Mouse (Mus musculus): ENCODE data around the gene Spire2.

Gene Spire2

GRCm38 (mm10) chr8:123337475-123337874 lies 5.0 kb downstream of the Spire2 start:
- no peak for DNase-seq

GRCm38 (mm10) chr8:123340071-123340470 lies 7.6 kb downstream of the Spire2 start:
- no peak for DNase-seq

GRCm38 (mm10) chr8:123341040-123342015 lies 8.8 kb downstream of the Spire2 start:
- DNase-seq = no peak

GRCm38 (mm10) chr8:123342253-123342652 lies 9.7 kb downstream of the Spire2 start:
- no peak for DNase-seq

GRCm38 (mm10) chr8:123342911-123343310 lies 10.4 kb downstream of the Spire2 start:
- no peak for DNase-seq

- no peak for DNase-seq
These were observed 10.9 kb downstream of the Spire2 start for GRCm38 (mm10) chr8:123343422-123343821.

- DNase-seq = no peak
These were observed 12.6 kb downstream of the Spire2 start for GRCm38 (mm10) chr8:123345135-123345534.

GRCm38 (mm10) chr8:123345856-123346255 lies 13.3 kb downstream of the Spire2 start:
- no peak for DNase-seq

- DNase-seq = no peak
These were observed 14.8 kb downstream of the Spire2 start for GRCm38 (mm10) chr8:123347293-123347692.

- no peak for DNase-seq
These were observed 15.8 kb downstream of the Spire2 start for GRCm38 (mm10) chr8:123348237-123348843.

GRCm38 (mm10) chr8:123349073-123349472 lies 16.6 kb downstream of the Spire2 start:
- DNase-seq = no peak

GRCm38 (mm10) chr8:123352118-123352517 lies 19.6 kb downstream of the Spire2 start:
- no peak for DNase-seq

- no peak for DNase-seq
These were observed 20.3 kb downstream of the Spire2 start for GRCm38 (mm10) chr8:123352786-123353185.

- no peak for DNase-seq
These were observed 20.7 kb downstream of the Spire2 start for GRCm38 (mm10) chr8:123353216-123353615.

GRCm38 (mm10) chr8:123361082-123361739 lies 28.7 kb downstream of the Spire2 start:
- peak; percentile 73 for DNase-seq

- DNase-seq = peak; percentile 96
These were observed 41.1 kb downstream of the Spire2 start, which contains the start of gene Tcf25 for GRCm38 (mm10) chr8:123373403-123374238. Gene Tcf25 (plus strand): TSS chr8:123373753.

GRCm38 (mm10) chr8:123374239-123374578 lies 41.7 kb downstream of the Spire2 start:
- DNase-seq = peak; percentile 96

GRCm38 (mm10) chr8:123375701-123376100 lies 43.2 kb downstream of the Spire2 start:
- no peak for DNase-seq

GRCm38 (mm10) chr8:123376106-123376505 lies 43.6 kb downstream of the Spire2 start:
- DNase-seq = no peak

GRCm38 (mm10) chr8:123381711-123382110 lies 49.2 kb downstream of the Spire2 start:
- no peak for DNase-seq

GRCm38 (mm10) chr8:123382516-123382915 lies 50.0 kb downstream of the Spire2 start:
- no peak for DNase-seq

GRCm38 (mm10) chr8:123384883-123385540 lies 52.5 kb downstream of the Spire2 start:
- DNase-seq = peak; percentile 52

Data from thymus, postnatal 14 days (tissue).